Mouse (Mus musculus): ENCODE measurements around the gene Edn1. TPM values are rescaled to one million over a fixed set of nuclear protein-coding genes. Genes with fewer than 3 reads are reported as not detected.

Edn1 gene
- total RNA-seq, 2 experiments from 2014 or later = 2.1 to 2.3 TPM

- no peak for TF ChIP-seq CTCF (conservative IDR thresholded peaks at IDR 0.05)
- no peak overlapping the region for H3K4me3 ChIP-seq
- no peak for DNase-seq (ENCODE audit: low spot score in 2 of 2)
- no peak overlapping the region for H3K27ac ChIP-seq
Measured at GRCm38 (mm10) chr13:42337072-42337471, 35.8 kb downstream of the Edn1 start.

GRCm38 (mm10) chr13:42339466-42339865, 38.2 kb downstream of the Edn1 start:
- H3K4me3 ChIP-seq = no peak overlapping the region
- H3K27ac ChIP-seq = no peak overlapping the region
- no peak for DNase-seq (ENCODE audit: low spot score in 2 of 2)
- TF ChIP-seq CTCF (conservative IDR thresholded peaks at IDR 0.05) = no peak

GRCm38 (mm10) chr13:42341871-42342532, 40.7 kb downstream of the Edn1 start:
- Histone ChIP-seq H3K4me3 (no peak overlapping the region), H3K27ac (no peak overlapping the region)
- TF ChIP-seq CTCF (conservative IDR thresholded peaks at IDR 0.05) = no peak
- DNase-seq (ENCODE audit: low spot score in 2 of 2) = no peak

GRCm38 (mm10) chr13:42345439-42345838, 44.2 kb downstream of the Edn1 start:
- no peak for DNase-seq (ENCODE audit: low spot score in 2 of 2)
- no peak overlapping the region for H3K27ac ChIP-seq

GRCm38 (mm10) chr13:42346414-42346813, 45.1 kb downstream of the Edn1 start:
- Histone ChIP-seq H3K27ac (no peak overlapping the region), H3K4me3 (no peak overlapping the region)
- no peak for DNase-seq (ENCODE audit: low spot score in 2 of 2)
- TF ChIP-seq CTCF (conservative IDR thresholded peaks at IDR 0.05) = no peak

More at GRCm38 (mm10) chr13:42345439-42345838, 44.2 kb downstream of the Edn1 start:
- H3K4me3 ChIP-seq = no peak overlapping the region
- no peak for TF ChIP-seq CTCF (conservative IDR thresholded peaks at IDR 0.05)

GRCm38 (mm10) chr13:42351675-42352074, 50.4 kb downstream of the Edn1 start:
- DNase-seq (ENCODE audit: low spot score in 2 of 2) = no peak
- Histone ChIP-seq H3K4me3 (no peak overlapping the region), H3K27ac (no peak overlapping the region)
- TF ChIP-seq CTCF (conservative IDR thresholded peaks at IDR 0.05) = no peak

Other genes with a start within 250 kb of the Edn1 start
- gene Hivep1, start 249.5 kb upstream of the Edn1 start, total RNA-seq (2021) = 10 to 100 TPM; 20.9 to 24.1 TPM

Measured in layer of hippocampus, adult 2 months (tissue).